Mouse (Mus musculus): ENCODE data around the gene Zfp93. TPM values are rescaled to one million over a fixed set of nuclear protein-coding genes. Genes with fewer than 3 reads are reported as not detected.
"Not testable (repeated sequence)": the region's sequence is repeated elsewhere in the genome, so short reads cannot be mapped to it uniquely, and the experiment has no call there.

The Zfp93 gene
- polyA plus RNA-seq, 1 experiment from 2014 or later = 10.7 TPM

DNA sequence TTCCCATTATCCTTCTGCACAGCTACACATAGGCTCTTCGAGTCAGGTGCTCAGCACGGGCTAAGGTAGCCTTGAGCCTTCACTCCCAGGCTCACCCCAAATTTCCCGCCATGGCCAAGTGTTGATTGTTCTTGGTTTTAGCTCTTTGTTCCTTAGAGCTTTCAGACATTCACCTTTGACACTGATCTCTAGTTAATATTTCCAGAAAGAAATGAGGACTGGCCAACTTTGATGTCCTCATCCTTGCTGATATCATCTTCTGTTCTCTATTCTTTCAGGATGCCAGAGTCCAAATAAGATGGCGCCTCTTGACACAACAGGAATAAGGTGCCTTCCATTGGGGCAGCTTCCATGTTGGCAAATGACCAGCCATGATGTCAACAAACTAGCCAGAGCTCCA is 4.2 kb downstream of the Zfp93 start:
- Histone ChIP-seq H3K36me3 (peaks cover 38% of the 10 kb centered on the region), H3K27ac (no peak overlapping the region), H3K9ac (no peak overlapping the region), H3K9me3 (replicated peaks) (no peaks in the 10 kb centered on the region), H3K27me3 (no peaks in the 10 kb centered on the region), H3K4me3 (replicated peaks) (no peak overlapping the region), H3K4me2 (no peak overlapping the region), H3K4me1 (peaks cover 5% of the 10 kb centered on the region)
- WGBS = 96% methylated on average over 4 of the region's 4 CpGs
- no peak for ATAC-seq (replicated peaks; ENCODE audit: low FRiP score)

- 85% methylated on average over 3 of the region's 3 CpGs for WGBS
Measured at GRCm38 (mm10) chr7:24278771-24279170, 8.6 kb downstream of the Zfp93 start.

GRCm38 (mm10) chr7:24280031-24280857 is 10.0 kb downstream of the Zfp93 start:
- Histone ChIP-seq H3K9me3 (replicated peaks) (no peaks in the 10 kb centered on the region), H3K4me3 (replicated peaks) (no peak overlapping the region), H3K4me2 (no peak overlapping the region), H3K4me1 (no peaks in the 10 kb centered on the region), H3K9ac (no peak overlapping the region), H3K27me3 (no peaks in the 10 kb centered on the region), H3K27ac (no peak overlapping the region), H3K36me3 (peaks cover 19% of the 10 kb centered on the region)
- WGBS = 61% methylated on average over 10 of the region's 10 CpGs
- no peak; the same call in 1 of the 2 replicates for ATAC-seq (replicated peaks; ENCODE audit: low FRiP score)

More at GRCm38 (mm10) chr7:24278771-24279170, 8.6 kb downstream of the Zfp93 start:
- H3K4me1 ChIP-seq; ATAC-seq (replicated peaks; ENCODE audit: low FRiP score); H3K27ac ChIP-seq; H3K9me3 ChIP-seq (replicated peaks); H3K9ac ChIP-seq; H3K27me3 ChIP-seq; H3K4me3 ChIP-seq (replicated peaks); H3K4me2 ChIP-seq: not testable (repeated sequence)
- H3K36me3 ChIP-seq = peaks cover 34% of the 10 kb centered on the region

DNA sequence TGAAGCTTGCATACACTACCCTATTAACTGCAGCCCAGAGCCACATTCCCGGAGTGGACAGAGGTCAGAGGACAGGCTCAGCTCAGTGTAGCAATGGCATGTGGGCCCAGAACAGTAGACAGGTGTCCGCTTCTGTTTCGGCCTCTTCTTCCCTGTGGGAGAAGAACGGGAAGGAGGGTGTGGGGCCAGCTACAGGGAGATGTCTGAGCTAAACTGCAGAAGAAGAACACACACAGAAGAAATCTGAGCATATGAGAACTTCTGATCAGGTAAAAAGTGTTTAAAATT is 10.6 kb downstream of the Zfp93 start:
- WGBS = 55% methylated on average over 4 of the region's 4 CpGs
- Histone ChIP-seq H3K36me3 (peaks cover 13% of the 10 kb centered on the region), H3K9ac (no peak overlapping the region), H3K27ac (no peak overlapping the region), H3K9me3 (replicated peaks) (no peaks in the 10 kb centered on the region), H3K4me1 (no peaks in the 10 kb centered on the region), H3K4me3 (replicated peaks) (no peak overlapping the region), H3K4me2 (no peak overlapping the region), H3K27me3 (no peaks in the 10 kb centered on the region)
- no peak for ATAC-seq (replicated peaks; ENCODE audit: low FRiP score)

DNA sequence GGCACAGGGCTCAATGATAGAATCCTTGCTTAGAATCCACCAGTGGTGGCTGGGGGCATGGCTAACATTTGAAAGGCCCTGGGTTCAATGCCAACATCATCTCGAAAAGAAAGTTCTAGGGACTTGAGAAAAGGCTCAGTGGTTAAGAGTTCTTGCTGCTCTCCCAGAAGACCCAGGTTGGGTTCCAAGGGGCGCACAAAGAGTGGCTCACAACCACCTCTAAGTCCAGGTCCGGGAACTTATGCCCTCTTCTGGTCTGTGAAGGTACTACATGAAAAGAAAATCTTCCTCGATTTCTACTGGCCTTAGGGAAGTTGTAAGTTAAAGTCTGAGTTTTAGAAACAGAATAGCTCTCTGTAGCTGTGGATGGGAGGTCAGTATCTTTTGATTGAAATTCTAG is 15.9 kb downstream of the Zfp93 start:
- no peak overlapping the region for H3K27ac ChIP-seq
- H3K4me1 ChIP-seq = no peaks in the 10 kb centered on the region
- no peak overlapping the region for H3K4me3 ChIP-seq (replicated peaks)
- no peaks in the 10 kb centered on the region for H3K9me3 ChIP-seq (replicated peaks)
- no peak overlapping the region for H3K9ac ChIP-seq
- 46% methylated on average over 4 of the region's 4 CpGs for WGBS
- peaks cover 35% of the 10 kb centered on the region for H3K36me3 ChIP-seq
- H3K4me2 ChIP-seq = no peak overlapping the region
- H3K27me3 ChIP-seq = no peaks in the 10 kb centered on the region
- ATAC-seq (replicated peaks; ENCODE audit: low FRiP score) = no peak

DNA sequence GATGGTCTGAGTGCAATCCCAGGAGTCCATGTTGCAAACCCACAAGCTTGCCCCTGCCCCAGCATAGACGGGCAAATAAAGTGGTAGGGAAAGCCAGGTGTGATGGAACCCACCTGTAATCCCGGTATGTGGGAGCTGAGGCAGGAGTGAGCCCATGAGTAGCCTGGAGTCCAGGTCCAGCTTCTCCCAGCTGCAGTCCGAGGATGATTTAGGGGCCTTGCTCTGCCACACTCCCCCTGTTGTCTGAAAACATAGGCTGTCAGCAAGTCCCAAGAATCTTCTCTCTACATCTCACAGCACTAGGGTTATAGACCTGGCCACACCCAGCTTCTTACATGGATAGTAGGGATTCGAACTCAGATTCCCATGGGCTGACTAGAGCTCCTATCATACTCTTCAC is 16.7 kb downstream of the Zfp93 start:
- H3K4me1 ChIP-seq = no peaks in the 10 kb centered on the region
- ATAC-seq (replicated peaks; ENCODE audit: low FRiP score) = no peak
- H3K4me2 ChIP-seq = no peak overlapping the region
- H3K9ac ChIP-seq = no peak overlapping the region
- H3K27ac ChIP-seq = no peak overlapping the region
- no peaks in the 10 kb centered on the region for H3K27me3 ChIP-seq
- no peaks in the 10 kb centered on the region for H3K9me3 ChIP-seq (replicated peaks)
- H3K4me3 ChIP-seq (replicated peaks) = no peak overlapping the region
- 82% methylated on average over 4 of the region's 4 CpGs for WGBS
- H3K36me3 ChIP-seq = peaks cover 43% of the 10 kb centered on the region

- Histone ChIP-seq H3K4me3 (replicated peaks) (no peak overlapping the region), H3K9me3 (replicated peaks) (no peaks in the 10 kb centered on the region), H3K4me1 (no peaks in the 10 kb centered on the region), H3K27me3 (no peaks in the 10 kb centered on the region), H3K27ac (no peak overlapping the region), H3K9ac (no peak overlapping the region), H3K36me3 (peaks cover 51% of the 10 kb centered on the region), H3K4me2 (no peak overlapping the region)
- no peak for ATAC-seq (replicated peaks; ENCODE audit: low FRiP score)
- WGBS = 87% methylated on average over 5 of the region's 5 CpGs
Measured at GRCm38 (mm10) chr7:24287670-24288069, 17.4 kb downstream of the Zfp93 start.

DNA sequence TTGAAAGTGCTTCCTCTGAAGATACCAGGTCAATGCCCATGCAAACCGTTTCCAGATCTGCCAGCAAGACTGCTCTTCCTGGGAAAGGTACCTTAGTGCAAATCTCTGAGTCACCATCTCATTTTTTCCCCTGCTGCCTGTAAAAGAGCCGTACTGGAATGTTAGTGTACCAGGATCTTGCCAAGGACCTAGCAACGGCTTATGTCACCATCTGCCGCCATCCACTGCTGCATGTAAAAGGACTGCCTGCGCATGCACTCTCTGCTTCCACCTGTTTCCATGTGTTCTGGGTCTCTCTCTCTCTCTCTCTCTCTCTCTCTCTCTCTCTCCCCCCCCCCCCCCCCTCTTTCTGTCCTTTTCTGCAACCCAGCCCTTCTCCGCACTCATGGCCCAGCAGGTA is 18.3 kb downstream of the Zfp93 start:
- Histone ChIP-seq H3K9me3 (replicated peaks) (no peaks in the 10 kb centered on the region), H3K36me3 (peaks cover 59% of the 10 kb centered on the region), H3K9ac (no peak overlapping the region), H3K27ac (no peak overlapping the region), H3K4me3 (replicated peaks) (no peak overlapping the region), H3K4me2 (no peak overlapping the region), H3K27me3 (no peaks in the 10 kb centered on the region), H3K4me1 (no peaks in the 10 kb centered on the region)
- WGBS = 92% methylated on average over 6 of the region's 6 CpGs
- ATAC-seq (replicated peaks; ENCODE audit: low FRiP score) = no peak

DNA sequence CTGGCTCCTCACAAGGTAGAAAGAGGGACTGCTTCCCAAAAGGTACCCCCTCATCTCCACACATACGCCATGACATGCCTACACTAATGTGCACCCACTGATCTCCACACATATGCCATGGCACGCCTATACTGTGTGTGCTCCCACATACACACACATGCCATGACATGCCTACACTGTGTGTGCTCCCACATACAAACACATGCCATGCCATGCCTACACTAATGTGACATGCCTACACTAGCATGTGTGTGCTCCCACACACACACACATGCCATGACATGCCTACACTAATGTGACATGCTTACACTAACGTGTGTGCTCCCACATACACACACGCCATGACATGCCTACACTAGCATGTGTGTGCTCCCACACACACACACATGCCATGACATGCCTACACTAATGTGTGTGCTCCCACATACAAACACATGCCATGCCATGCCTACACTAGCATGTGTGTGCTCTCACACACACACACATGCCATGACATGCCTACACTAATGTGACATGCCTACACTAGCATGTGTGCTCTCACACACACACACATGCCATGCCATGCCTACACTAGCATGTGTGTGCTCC is 20.0 kb downstream of the Zfp93 start:
- H3K4me2 ChIP-seq = no peak overlapping the region
- no peaks in the 10 kb centered on the region for H3K9me3 ChIP-seq (replicated peaks)
- H3K9ac ChIP-seq = no peak overlapping the region
- H3K4me1 ChIP-seq = no peaks in the 10 kb centered on the region
- peaks cover 76% of the 10 kb centered on the region for H3K36me3 ChIP-seq
- no peak for ATAC-seq (replicated peaks; ENCODE audit: low FRiP score)
- WGBS = 97% methylated on average over 4 of the region's 4 CpGs
- no peak overlapping the region for H3K4me3 ChIP-seq (replicated peaks)
- H3K27ac ChIP-seq = no peak overlapping the region
- H3K27me3 ChIP-seq = no peaks in the 10 kb centered on the region

GRCm38 (mm10) chr7:24291387-24292090 is 21.3 kb downstream of the Zfp93 start:
- Histone ChIP-seq H3K4me3 (replicated peaks) (no peak overlapping the region), H3K9me3 (replicated peaks) (no peaks in the 10 kb centered on the region), H3K36me3 (peaks cover 89% of the 10 kb centered on the region), H3K4me1 (no peaks in the 10 kb centered on the region), H3K9ac (no peak overlapping the region), H3K27me3 (no peaks in the 10 kb centered on the region), H3K4me2 (no peak overlapping the region), H3K27ac (no peak overlapping the region)
- no peak for ATAC-seq (replicated peaks; ENCODE audit: low FRiP score)
- WGBS = 90% methylated on average over 27 of the region's 27 CpGs

GRCm38 (mm10) chr7:24293061-24293851 is 23.0 kb downstream of the Zfp93 start:
- no peak overlapping the region for H3K9ac ChIP-seq
- peaks cover 7% of the 10 kb centered on the region for H3K4me1 ChIP-seq
- no peak overlapping the region for H3K4me3 ChIP-seq (replicated peaks)
- no peaks in the 10 kb centered on the region for H3K9me3 ChIP-seq (replicated peaks)
- H3K36me3 ChIP-seq = peaks cover 87% of the 10 kb centered on the region
- no peak overlapping the region for H3K4me2 ChIP-seq
- no peak overlapping the region for H3K27ac ChIP-seq
- WGBS = 88% methylated on average over 12 of the region's 12 CpGs
- H3K27me3 ChIP-seq = no peaks in the 10 kb centered on the region
- ATAC-seq (replicated peaks; ENCODE audit: low FRiP score) = no peak

DNA sequence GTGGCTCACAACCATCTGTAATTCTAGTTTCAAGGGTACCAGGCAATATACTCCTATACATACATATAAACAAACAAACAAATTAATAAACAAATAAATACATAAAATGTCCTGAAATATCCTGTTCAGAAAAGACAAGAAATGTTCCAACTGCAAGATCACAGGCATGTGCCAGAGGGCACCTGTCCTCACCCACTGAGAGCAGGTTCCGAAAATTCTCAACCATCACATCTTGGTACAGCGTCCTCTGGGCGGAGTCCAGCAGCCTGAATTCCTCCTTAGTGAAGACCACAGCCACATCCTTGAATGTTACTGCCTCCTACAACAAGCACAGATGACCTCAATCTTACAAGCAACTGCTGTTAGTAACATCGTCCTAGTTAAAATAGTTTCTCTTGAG is 24.5 kb downstream of the Zfp93 start:
- H3K9me3 ChIP-seq (replicated peaks) = no peaks in the 10 kb centered on the region
- peaks cover 11% of the 10 kb centered on the region for H3K4me1 ChIP-seq
- H3K36me3 ChIP-seq = peaks cover 77% of the 10 kb centered on the region
- H3K27ac ChIP-seq = no peak overlapping the region
- 92% methylated on average over 4 of the region's 4 CpGs for WGBS
- no peak for ATAC-seq (replicated peaks; ENCODE audit: low FRiP score)
- no peak overlapping the region for H3K4me2 ChIP-seq
- H3K4me3 ChIP-seq (replicated peaks) = no peak overlapping the region
- no peak overlapping the region for H3K9ac ChIP-seq
- no peaks in the 10 kb centered on the region for H3K27me3 ChIP-seq
